Mouse (Mus musculus) forebrain, embryonic 12.5 days (tissue): ENCODE measurements around the gene Scarf2. TPM values are rescaled to one million over a fixed set of nuclear protein-coding genes. Genes with fewer than 3 reads are reported as not detected.

Source experiments
- ATAC-seq: fragments of 200-750 bp; cut with Nextera tagmentation; 2 replicates; pipeline ENCODE4 v1.8.0; 2017; ENCODE audit warnings: moderate TSS enrichment; ENCODE audit not compliant: low FRiP score
- H3K27ac ChIP-seq: fragments of 300-500 bp; sonication (generic); 2 replicates; pipeline ENCODE4 v1.5.1; 2016; ENCODE audit warnings: mild to moderate bottlenecking
- H3K27me3 ChIP-seq: fragments of 300-500 bp; sonication (generic); 2 replicates; pipeline ENCODE4 v1.6.1; 2016; ENCODE audit warnings: mild to moderate bottlenecking
- H3K36me3 ChIP-seq: fragments of 300-500 bp; sonication (generic); replicated peaks from 2 replicates; pipeline ENCODE4 v1.6.1; 2016; ENCODE audit warnings: mild to moderate bottlenecking
- H3K4me1 ChIP-seq: fragments of 300-500 bp; sonication (generic); 2 replicates; pipeline ENCODE4 v1.6.1; 2016
- H3K4me2 ChIP-seq: fragments of 300-500 bp; sonication (generic); 2 replicates; pipeline ENCODE4 v1.6.1; 2016; ENCODE audit warnings: mild to moderate bottlenecking, moderate library complexity
- H3K4me3 ChIP-seq: fragments of 300-500 bp; sonication (generic); replicated peaks from 2 replicates; pipeline ENCODE4 v1.5.1; 2016; ENCODE audit warnings: mild to moderate bottlenecking
- H3K9ac ChIP-seq: fragments of 300-500 bp; sonication (generic); 2 replicates; pipeline ENCODE4 v1.6.1; 2016; ENCODE audit warnings: mild to moderate bottlenecking
- H3K9me3 ChIP-seq: fragments of 300-500 bp; sonication (generic); 2 replicates; pipeline ENCODE4 v1.6.1; 2016
- WGBS: fragments of 180-500 bp; shearing (Covaris S2); methylation state at CpG from one replicate; pipeline ENCODE4 v1.1.7; 2016; 5-methylcytosine and 5-hydroxymethylcytosine counted together
- polyA plus RNA-seq: library from polyadenylated mRNA; unstranded; fragments of >200 nt; fragmentation: Nextera tagmentation; extraction: Ambion mirVana; gene quantifications from 2 replicates; pipeline ENCODE4 v1.2.1, GENCODE M21; 2016

Gene Scarf2
- polyA plus RNA-seq, 1 experiment from 2014 or later: 7.3 TPM

GRCm38 (mm10) chr16:17802456-17802838, 5.4 kb downstream of the Scarf2 start:
- H3K9ac ChIP-seq: peak overlapping the region; percentile 29; the same call in 1 of the 2 replicates
- no peaks in the 10 kb centered on the region for H3K36me3 ChIP-seq
- no peak for ATAC-seq
- H3K27ac ChIP-seq: no peak overlapping the region
- no peaks in the 10 kb centered on the region for H3K9me3 ChIP-seq
- peaks cover 97% of the 10 kb centered on the region for H3K27me3 ChIP-seq
- peaks cover 60% of the 10 kb centered on the region for H3K4me1 ChIP-seq
- peak overlapping the region; percentile 33 for H3K4me3 ChIP-seq
- 4% methylated on average over 18 of the region's 18 CpGs for WGBS
- H3K4me2 ChIP-seq: peak overlapping the region; percentile 52

GRCm38 (mm10) chr16:17802839-17803674, 6.0 kb downstream of the Scarf2 start:
- WGBS: 1% methylated on average over 83 of the region's 83 CpGs
- Histone ChIP-seq H3K27ac (no peak overlapping the region), H3K36me3 (no peaks in the 10 kb centered on the region), H3K4me3 (peak overlapping the region; percentile 33), H3K9me3 (no peaks in the 10 kb centered on the region), H3K4me1 (peaks cover 62% of the 10 kb centered on the region), H3K27me3 (peaks cover 93% of the 10 kb centered on the region), H3K4me2 (peak overlapping the region; percentile 52), H3K9ac (peak overlapping the region; percentile 29; the same call in 1 of the 2 replicates)
- no peak for ATAC-seq

GRCm38 (mm10) chr16:17803675-17804448, 6.8 kb downstream of the Scarf2 start:
- H3K36me3 ChIP-seq: no peaks in the 10 kb centered on the region
- H3K27ac ChIP-seq: no peak overlapping the region
- H3K4me3 ChIP-seq: peak overlapping the region; percentile 41
- 0 out of 2 replicates have a peak, but pooled peaks have one; percentile 1 for ATAC-seq
- 4% methylated on average over 33 of the region's 33 CpGs for WGBS
- H3K4me1 ChIP-seq: peaks cover 56% of the 10 kb centered on the region
- peaks cover 92% of the 10 kb centered on the region for H3K27me3 ChIP-seq
- no peaks in the 10 kb centered on the region for H3K9me3 ChIP-seq
- H3K4me2 ChIP-seq: peak overlapping the region; percentile 61
- H3K9ac ChIP-seq: 0 out of 2 replicates have a peak overlapping the region, but pooled peaks have one; percentile 42

- H3K4me1 ChIP-seq: peaks cover 57% of the 10 kb centered on the region
- peak overlapping the region; percentile 42; the same call in 1 of the 2 replicates for H3K9ac ChIP-seq
- peaks cover 91% of the 10 kb centered on the region for H3K27me3 ChIP-seq
- WGBS: 1% methylated on average over 33 of the region's 33 CpGs
- H3K9me3 ChIP-seq: no peaks in the 10 kb centered on the region
- no peak overlapping the region for H3K27ac ChIP-seq
- 0 out of 2 replicates have a peak, but pooled peaks have one; percentile 16 for ATAC-seq
- no peaks in the 10 kb centered on the region for H3K36me3 ChIP-seq
- H3K4me3 ChIP-seq: peak overlapping the region; percentile 41
- peak overlapping the region; percentile 61 for H3K4me2 ChIP-seq
These were observed 7.4 kb downstream of the Scarf2 start for GRCm38 (mm10) chr16:17804449-17804912.

GRCm38 (mm10) chr16:17804982-17805381, 7.9 kb downstream of the Scarf2 start:
- Histone ChIP-seq H3K27ac (no peak overlapping the region), H3K4me3 (peak overlapping the region; percentile 41), H3K4me1 (peaks cover 62% of the 10 kb centered on the region), H3K36me3 (no peaks in the 10 kb centered on the region), H3K9ac (0 out of 2 replicates have a peak overlapping the region, but pooled peaks have one; percentile 42), H3K27me3 (peaks cover 90% of the 10 kb centered on the region), H3K9me3 (no peaks in the 10 kb centered on the region), H3K4me2 (peak overlapping the region; percentile 61)
- 5% methylated on average over 7 of the region's 7 CpGs for WGBS
- no peak for ATAC-seq

GRCm38 (mm10) chr16:17806581-17807191, 9.6 kb downstream of the Scarf2 start:
- H3K36me3 ChIP-seq: no peaks in the 10 kb centered on the region
- peaks cover 87% of the 10 kb centered on the region for H3K27me3 ChIP-seq
- peak overlapping the region; percentile 66 for H3K4me3 ChIP-seq
- peak overlapping the region; percentile 89 for H3K9ac ChIP-seq
- WGBS: under 1% methylated on average over 50 of the region's 50 CpGs
- H3K4me2 ChIP-seq: peak overlapping the region; percentile 99
- H3K4me1 ChIP-seq: peaks cover 63% of the 10 kb centered on the region
- peak overlapping the region; percentile 75 for H3K27ac ChIP-seq
- peak; percentile 44 for ATAC-seq
- no peaks in the 10 kb centered on the region for H3K9me3 ChIP-seq

- WGBS: 3% methylated on average over 61 of the region's 73 CpGs
- peaks cover 57% of the 10 kb centered on the region for H3K4me1 ChIP-seq
- H3K27me3 ChIP-seq: peaks cover 82% of the 10 kb centered on the region
- peak overlapping the region; percentile 99 for H3K4me2 ChIP-seq
- no peaks in the 10 kb centered on the region for H3K36me3 ChIP-seq
- H3K9me3 ChIP-seq: no peaks in the 10 kb centered on the region
- ATAC-seq: peak; percentile 90
- peak overlapping the region; percentile 75 for H3K27ac ChIP-seq
- H3K9ac ChIP-seq: peak overlapping the region; percentile 89
- H3K4me3 ChIP-seq: peak overlapping the region; percentile 66
These were observed 10.3 kb downstream of the Scarf2 start for GRCm38 (mm10) chr16:17807192-17808009.

- H3K27me3 ChIP-seq: peaks cover 82% of the 10 kb centered on the region
These were observed 12.0 kb downstream of the Scarf2 start for GRCm38 (mm10) chr16:17809125-17809524.

GRCm38 (mm10) chr16:17809711-17810110, 12.6 kb downstream of the Scarf2 start:
- no peaks in the 10 kb centered on the region for H3K36me3 ChIP-seq
- H3K9ac ChIP-seq: no peak overlapping the region
- H3K4me1 ChIP-seq: peaks cover 34% of the 10 kb centered on the region
- peak overlapping the region; percentile 65 for H3K27ac ChIP-seq
- ATAC-seq: no peak
- peaks cover 81% of the 10 kb centered on the region for H3K27me3 ChIP-seq
- no peak overlapping the region for H3K4me3 ChIP-seq
- no peak overlapping the region for H3K4me2 ChIP-seq
- WGBS: 21% methylated on average over 7 of the region's 7 CpGs
- H3K9me3 ChIP-seq: no peaks in the 10 kb centered on the region

More at GRCm38 (mm10) chr16:17809125-17809524, 12.0 kb downstream of the Scarf2 start:
- Histone ChIP-seq H3K4me3 (no peak overlapping the region), H3K9me3 (no peaks in the 10 kb centered on the region), H3K9ac (no peak overlapping the region), H3K27ac (peak overlapping the region; percentile 42; the same call in 1 of the 2 replicates), H3K4me1 (peaks cover 40% of the 10 kb centered on the region), H3K4me2 (no peak overlapping the region), H3K36me3 (no peaks in the 10 kb centered on the region)
- no peak for ATAC-seq
- 81% methylated on average over 4 of the region's 4 CpGs for WGBS

GRCm38 (mm10) chr16:17812120-17812519, 15.0 kb downstream of the Scarf2 start:
- ATAC-seq: no peak
- Histone ChIP-seq H3K27ac (no peak overlapping the region), H3K9me3 (no peaks in the 10 kb centered on the region), H3K9ac (no peak overlapping the region), H3K27me3 (peaks cover 81% of the 10 kb centered on the region), H3K4me2 (no peak overlapping the region), H3K36me3 (no peaks in the 10 kb centered on the region), H3K4me1 (peaks cover 29% of the 10 kb centered on the region), H3K4me3 (no peak overlapping the region)
- WGBS: 7% methylated on average over 5 of the region's 5 CpGs

GRCm38 (mm10) chr16:17813173-17813572, 16.1 kb downstream of the Scarf2 start:
- Histone ChIP-seq H3K27ac (no peak overlapping the region), H3K9me3 (no peaks in the 10 kb centered on the region), H3K9ac (no peak overlapping the region), H3K4me1 (peaks cover 22% of the 10 kb centered on the region), H3K4me3 (no peak overlapping the region), H3K27me3 (peaks cover 81% of the 10 kb centered on the region), H3K36me3 (no peaks in the 10 kb centered on the region), H3K4me2 (no peak overlapping the region)
- ATAC-seq: no peak
- 63% methylated on average over 4 of the region's 4 CpGs for WGBS
